Mouse (Mus musculus): ENCODE measurements around the gene Hnrnpul2. TPM values are rescaled to one million over a fixed set of nuclear protein-coding genes. Genes with fewer than 3 reads are reported as not detected.
A peak's percentile ranks its signal among the peaks of the same experiment; 100 is the strongest.
"Not testable (repeated sequence)": the region's sequence is repeated elsewhere in the genome, so short reads cannot be mapped to it uniquely, and the experiment has no call there.

Hnrnpul2 gene
- total and polyA plus RNA-seq, 3 experiments = 39.4 to 174 (median 106) TPM

DNA sequence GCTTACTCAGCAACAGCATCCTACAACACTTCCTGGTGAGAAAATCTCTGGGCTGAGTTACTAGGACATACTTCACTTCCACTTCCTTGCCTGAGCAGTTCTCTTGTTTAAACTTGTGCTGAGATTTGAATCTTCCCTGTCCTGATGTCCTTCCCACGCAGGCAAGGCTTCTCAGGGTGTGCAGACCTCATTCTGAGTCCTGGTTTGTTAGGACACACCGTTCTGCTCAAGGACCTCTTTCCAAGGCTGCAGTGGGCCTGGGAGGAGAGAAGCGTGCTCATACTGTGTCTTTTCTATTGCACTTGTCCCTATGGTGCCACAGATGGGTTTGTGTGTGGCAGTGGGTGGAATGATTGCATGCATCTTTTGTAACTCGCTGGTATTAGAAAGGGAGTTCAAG lies 13.2 kb downstream of the Hnrnpul2 start:
- peaks cover 1% of the 10 kb centered on the region; the same call in 1 of the 2 replicates for H3K79me2 ChIP-seq (ENCODE audit: control insufficient read depth, insufficient read depth, low read length, poor library complexity)
- H3K36me3 ChIP-seq (ENCODE audit: control insufficient read depth in 1 of 2, insufficient read depth in 2 of 2, low read length in 2 of 2) = peaks cover 5 to 32% of the 10 kb centered on the region in 2 experiments
- peaks cover 0 to 3% of the 10 kb centered on the region in 2 experiments; a peak in 3 of 4 replicates for H3K4me1 ChIP-seq (ENCODE audit: control insufficient read depth in 1 of 2, insufficient read depth in 2 of 2, low read length in 2 of 2)
- no peaks in the 10 kb centered on the region for H3K27me3 ChIP-seq (ENCODE audit: control insufficient read depth in 1 of 2, insufficient read depth in 2 of 2, low read length in 2 of 2)
- no peak overlapping the region for H3K9ac ChIP-seq (ENCODE audit: control insufficient read depth, low read depth, low read length, poor library complexity, severe bottlenecking)
- TF ChIP-seq JUND (IDR thresholded peaks at IDR 0.05; ENCODE audit: low read depth, low read length) = no peak
- no peak for TF ChIP-seq CHD1 (IDR thresholded peaks at IDR 0.05; ENCODE audit: low read depth, low read length)
- TF ChIP-seq GATA1 (IDR thresholded peaks at IDR 0.05; ENCODE audit: low read depth, low read length) = no peak
- no peak for TF ChIP-seq NRF1 (IDR thresholded peaks at IDR 0.05; ENCODE audit: insufficient read depth, low read depth, low read length, poor library complexity, severe bottlenecking)
- H3K4me3 ChIP-seq (ENCODE audit: control insufficient read depth in 1 of 2, insufficient read depth in 1 of 2, low read depth in 2 of 2, low read length in 2 of 2) = no peak overlapping the region
- H3K9me3 ChIP-seq (replicated peaks; ENCODE audit: insufficient read depth, low read length) = no peaks in the 10 kb centered on the region
- no peak for DNase-seq (ENCODE audit: low read depth, low spot score)
- no peak overlapping the region for H3K27ac ChIP-seq (ENCODE audit: control insufficient read depth, low read depth, low read length)

DNA sequence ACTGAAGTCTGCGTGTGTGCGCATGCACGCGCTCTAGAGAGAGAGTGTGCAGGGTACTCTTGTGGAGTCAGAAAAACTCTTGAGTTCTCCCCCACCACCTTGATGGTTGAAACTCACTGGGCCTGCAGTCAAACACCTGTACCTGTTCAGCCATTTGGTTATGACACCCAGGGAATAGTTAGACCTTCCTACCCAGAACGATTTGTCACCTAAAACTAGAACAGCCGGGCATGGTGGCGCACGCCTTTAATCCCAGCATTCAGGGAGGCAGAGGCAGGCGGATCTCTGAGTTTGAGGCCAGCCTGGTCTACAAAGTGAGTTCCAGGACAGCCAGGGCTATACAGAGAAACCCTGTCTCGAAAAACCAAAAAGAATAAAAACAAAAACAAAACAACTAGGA lies 16.5 kb downstream of the Hnrnpul2 start:
- Histone ChIP-seq H3K27ac (ENCODE audit: control insufficient read depth, low read depth, low read length) (peak overlapping the region; percentile 92; the same call in 1 of the 2 replicates), H3K36me3 (ENCODE audit: control insufficient read depth in 1 of 2, insufficient read depth in 2 of 2, low read length in 2 of 2) (peaks cover 14% of the 10 kb centered on the region in 2 experiments), H3K4me1 (ENCODE audit: control insufficient read depth in 1 of 2, insufficient read depth in 2 of 2, low read length in 2 of 2) (peaks cover 3 to 17% of the 10 kb centered on the region in 2 experiments)
- DNase-seq (ENCODE audit: low read depth, low spot score); H3K27me3 ChIP-seq (ENCODE audit: control insufficient read depth in 1 of 2, insufficient read depth in 2 of 2, low read length in 2 of 2); H3K9me3 ChIP-seq (replicated peaks; ENCODE audit: insufficient read depth, low read length); H3K4me3 ChIP-seq (ENCODE audit: control insufficient read depth in 1 of 2, insufficient read depth in 1 of 2, low read depth in 2 of 2, low read length in 2 of 2); H3K9ac ChIP-seq (ENCODE audit: control insufficient read depth, low read depth, low read length, poor library complexity, severe bottlenecking); H3K79me2 ChIP-seq (ENCODE audit: control insufficient read depth, insufficient read depth, low read length, poor library complexity): not testable (repeated sequence)

- H3K4me3 ChIP-seq (ENCODE audit: control insufficient read depth in 1 of 2, insufficient read depth in 1 of 2, low read depth in 2 of 2, low read length in 2 of 2) = peak within 1 kb of the TSS; percentile 56 to 64
- TF ChIP-seq NELFE (IDR thresholded peaks at IDR 0.05; ENCODE audit: low read depth, low read length) = peak; percentile 58
- TF ChIP-seq SIN3A (IDR thresholded peaks at IDR 0.05; ENCODE audit: low read length) = no peak
- no peak for TF ChIP-seq GABPA (IDR thresholded peaks at IDR 0.05; ENCODE audit: low read depth, low read length)
- no peak for TF ChIP-seq TAL1 (IDR thresholded peaks at IDR 0.05; ENCODE audit: low read length)
- TF ChIP-seq MXI1 (IDR thresholded peaks at IDR 0.05; ENCODE audit: low read depth, low read length) = peak; percentile 35; the same call in 1 of the 2 replicates
- peak; percentile 84 for TF ChIP-seq MYC (IDR thresholded peaks at IDR 0.05; ENCODE audit: low read depth, low read length)
- peak; percentile 70 for TF ChIP-seq ZC3H11A (IDR thresholded peaks at IDR 0.05; ENCODE audit: low read depth, low read length)
- TF ChIP-seq MAZ (IDR thresholded peaks at IDR 0.05; ENCODE audit: low read depth, low read length) = no peak
- TF ChIP-seq MAX (IDR thresholded peaks at IDR 0.05; ENCODE audit: low read length) = peak; percentile 83
- TF ChIP-seq EP300 (IDR thresholded peaks at IDR 0.05; ENCODE audit: low read depth in 1 of 2, low read length in 2 of 2) = no peak
- TF ChIP-seq TCF12 (IDR thresholded peaks at IDR 0.05; ENCODE audit: low read depth, low read length) = no peak
- TF ChIP-seq ZMIZ1 (IDR thresholded peaks at IDR 0.05; ENCODE audit: low read depth, low read length) = 0 out of 2 replicates have a peak, but pooled peaks have one; percentile 47
- peak; percentile 20 to 63 (median 58); a peak in 5 of 6 replicates for TF ChIP-seq CTCF (IDR thresholded peaks at IDR 0.05 in 2 of 3, conservative IDR thresholded peaks at IDR 0.05 in 1 of 3; ENCODE audit: control insufficient read depth in 1 of 3, insufficient read depth in 1 of 3, low read depth in 2 of 3, low read length in 3 of 3, poor library complexity in 1 of 3, severe bottlenecking in 1 of 3)
- TF ChIP-seq GATA1 (IDR thresholded peaks at IDR 0.05; ENCODE audit: low read depth, low read length) = no peak
- no peak for TF ChIP-seq JUND (IDR thresholded peaks at IDR 0.05; ENCODE audit: low read depth, low read length)
- peak; percentile 59 to 71 for TF ChIP-seq POLR2A (IDR thresholded peaks at IDR 0.05; ENCODE audit: control insufficient read depth in 1 of 2, insufficient read depth in 1 of 2, low read depth in 1 of 2, low read length in 2 of 2, poor library complexity in 1 of 2)
- TF ChIP-seq HCFC1 (IDR thresholded peaks at IDR 0.05; ENCODE audit: low read depth, low read length) = peak; percentile 66
- peaks cover 3 to 17% of the 10 kb centered on the region in 2 experiments for H3K4me1 ChIP-seq (ENCODE audit: control insufficient read depth in 1 of 2, insufficient read depth in 2 of 2, low read length in 2 of 2)
- H3K27me3 ChIP-seq (ENCODE audit: control insufficient read depth in 1 of 2, insufficient read depth in 2 of 2, low read length in 2 of 2) = no peaks in the 10 kb centered on the region
- no peaks in the 10 kb centered on the region; the same call in 1 of the 2 replicates for H3K79me2 ChIP-seq (ENCODE audit: control insufficient read depth, insufficient read depth, low read length, poor library complexity)
- H3K9ac ChIP-seq (ENCODE audit: control insufficient read depth, low read depth, low read length, poor library complexity, severe bottlenecking) = peak within 1 kb of the TSS; percentile 91
- peaks cover 10 to 14% of the 10 kb centered on the region in 2 experiments for H3K36me3 ChIP-seq (ENCODE audit: control insufficient read depth in 1 of 2, insufficient read depth in 2 of 2, low read length in 2 of 2)
- no peaks in the 10 kb centered on the region for H3K9me3 ChIP-seq (replicated peaks; ENCODE audit: insufficient read depth, low read length)
- H3K27ac ChIP-seq (ENCODE audit: control insufficient read depth, low read depth, low read length) = peak within 1 kb of the TSS; percentile 92
- DNase-seq (ENCODE audit: low read depth, low spot score) = peak; percentile 88
Observed at GRCm38 (mm10) chr19:8837251-8837791, 17.5 kb downstream of the Hnrnpul2 start, which contains the start of gene Bscl2. Gene Bscl2 (plus strand): TSS chr19:8837467.
